Mouse (Mus musculus) embryo, embryonic 10.5 days (tissue): ENCODE results near the gene Ccdc124.
A peak's percentile ranks its signal among the peaks of the same experiment; 100 is the strongest.
"Not testable (repeated sequence)": the region's sequence is repeated elsewhere in the genome, so short reads cannot be mapped to it uniquely, and the experiment has no call there.

Experiments used
- DNase-seq: peaks from one replicate; pipeline ENCODE4 v3.0.0-alpha.2; 2015; ENCODE audit warnings: low spot score

Gene Ccdc124

DNA sequence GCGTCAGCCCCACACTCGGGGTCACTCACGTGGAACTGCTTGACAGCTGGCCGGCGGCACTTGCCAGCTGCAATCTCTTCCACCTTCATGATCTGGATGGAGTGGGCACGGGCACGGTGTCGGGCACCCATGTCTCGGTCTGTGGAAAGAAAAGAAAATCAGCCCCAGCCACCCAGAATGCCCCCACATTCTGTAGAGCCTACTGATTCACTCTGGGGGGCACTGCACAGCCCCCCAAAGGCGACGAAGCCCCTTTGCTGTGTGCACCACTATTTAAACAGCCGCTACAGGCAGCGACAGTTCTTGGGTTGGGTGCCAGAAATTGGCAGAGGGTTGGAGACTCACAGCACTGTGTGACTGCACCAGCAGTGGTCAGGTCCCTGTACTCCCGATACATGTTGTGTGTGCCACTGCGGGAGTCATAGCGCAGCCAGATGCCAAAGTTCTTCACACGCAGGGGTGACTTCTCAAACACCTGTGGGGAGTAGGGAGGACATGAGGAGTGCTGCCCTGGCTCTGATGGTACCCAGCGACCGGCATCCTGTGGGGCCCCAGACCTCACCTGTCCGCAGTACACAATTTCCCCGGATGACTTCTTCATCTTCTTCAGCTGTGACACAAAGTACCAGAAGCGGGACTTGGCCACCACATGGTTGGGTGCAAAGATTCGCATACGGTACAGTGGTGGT is 22.0 kb upstream of the Ccdc124 start:
- DNase-seq: not testable (repeated sequence)

DNA sequence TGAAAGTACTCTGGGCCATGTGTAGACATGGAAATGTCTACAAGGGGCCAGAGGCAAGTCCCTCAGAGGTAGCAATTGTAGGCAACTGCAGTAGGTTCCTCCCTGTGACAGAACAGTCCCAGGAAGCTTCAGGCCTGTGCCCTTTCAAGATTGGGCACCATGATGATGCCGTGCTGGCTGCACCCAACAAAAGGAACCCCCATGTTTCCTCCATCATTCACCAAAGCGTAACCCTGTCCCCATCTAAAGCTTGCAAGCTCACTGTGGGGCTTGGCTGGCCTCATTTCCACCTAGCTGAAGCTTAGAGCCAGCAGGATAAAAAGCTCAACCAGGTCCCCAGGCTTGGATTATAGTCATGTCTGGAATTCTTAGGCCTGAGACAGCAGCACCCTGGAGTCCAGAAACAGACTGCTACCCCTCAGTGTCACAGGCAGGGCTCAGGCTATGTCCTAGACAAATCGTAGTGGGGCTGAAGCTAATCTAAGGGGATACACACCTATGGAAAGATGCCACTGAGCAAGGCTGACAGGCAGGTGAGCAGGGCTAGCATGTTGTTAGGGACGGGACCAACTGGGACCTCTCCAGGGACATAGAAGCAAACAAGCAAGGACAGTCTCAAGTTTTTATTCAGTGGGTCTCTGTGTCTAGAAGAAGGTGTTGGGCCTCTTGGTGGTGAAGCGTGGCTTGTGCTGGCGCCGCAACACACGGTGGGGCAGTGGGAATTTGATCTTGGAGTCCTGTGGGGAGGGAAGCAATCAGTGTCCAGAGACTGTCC is 21.2 kb upstream of the Ccdc124 start:
- DNase-seq: no peak

DNA sequence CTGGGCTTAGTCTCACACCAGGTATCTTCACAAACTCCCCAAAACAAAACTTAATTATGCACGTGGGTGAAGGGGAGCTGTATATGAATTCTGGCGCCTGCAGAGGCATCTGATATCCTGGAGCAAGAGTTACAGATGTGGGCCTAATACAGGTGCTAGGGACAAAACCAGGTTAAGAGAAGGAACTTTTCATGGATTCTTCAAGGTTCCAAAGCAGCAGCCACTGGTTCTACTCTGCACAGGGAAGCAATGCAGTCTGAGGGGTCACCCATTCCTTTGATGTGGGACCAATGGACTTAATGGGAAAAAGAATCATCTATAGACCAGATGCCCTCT is 20.6 kb upstream of the Ccdc124 start:
- no peak for DNase-seq

DNA sequence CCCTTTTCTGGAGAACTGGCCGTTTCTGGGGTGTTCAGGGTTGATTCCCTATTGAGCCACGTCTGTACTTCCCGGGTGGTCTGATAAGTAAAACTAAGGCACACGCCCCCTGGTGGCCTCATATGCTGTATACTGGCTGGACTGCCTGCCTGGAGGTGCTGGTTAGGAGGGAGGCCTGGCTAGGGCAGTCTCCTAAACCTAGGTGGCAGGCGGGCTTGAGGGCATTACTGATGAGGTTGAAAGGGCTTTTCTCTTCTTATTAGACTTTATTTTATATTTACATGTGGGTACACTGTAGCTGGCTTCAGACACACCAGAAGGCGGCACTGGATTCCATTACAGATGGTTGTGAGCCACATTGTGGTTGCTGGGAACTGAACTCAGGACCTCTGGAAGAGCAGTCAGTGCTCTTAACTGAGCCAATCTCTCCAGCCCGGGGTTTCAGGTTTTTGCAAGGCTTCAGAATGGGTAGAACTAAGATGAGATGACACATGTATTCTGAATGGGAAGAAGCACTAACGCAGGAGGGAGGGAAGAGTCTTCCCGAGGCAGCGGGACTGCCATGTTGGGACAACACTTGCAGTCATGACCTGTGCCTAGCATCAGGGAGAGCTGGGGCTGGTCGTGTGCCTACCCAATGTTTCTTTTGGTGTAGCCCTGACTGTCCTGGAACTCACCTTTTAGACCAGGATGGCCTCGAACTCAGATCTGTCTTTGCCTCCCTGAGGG is 20.1 kb upstream of the Ccdc124 start:
- peak; percentile 93 for DNase-seq

- DNase-seq: peak; percentile 40
Observed at GRCm38 (mm10) chr8:70892896-70893655, 19.3 kb upstream of the Ccdc124 start.

- DNase-seq: peak; percentile 58
Observed at GRCm38 (mm10) chr8:70892022-70892895, 18.5 kb upstream of the Ccdc124 start, which contains the start of gene Slc5a5. Gene Slc5a5 (minus strand): TSS chr8:70892757.

GRCm38 (mm10) chr8:70891356-70891755 is 17.6 kb upstream of the Ccdc124 start:
- peak; percentile 40 for DNase-seq

DNA sequence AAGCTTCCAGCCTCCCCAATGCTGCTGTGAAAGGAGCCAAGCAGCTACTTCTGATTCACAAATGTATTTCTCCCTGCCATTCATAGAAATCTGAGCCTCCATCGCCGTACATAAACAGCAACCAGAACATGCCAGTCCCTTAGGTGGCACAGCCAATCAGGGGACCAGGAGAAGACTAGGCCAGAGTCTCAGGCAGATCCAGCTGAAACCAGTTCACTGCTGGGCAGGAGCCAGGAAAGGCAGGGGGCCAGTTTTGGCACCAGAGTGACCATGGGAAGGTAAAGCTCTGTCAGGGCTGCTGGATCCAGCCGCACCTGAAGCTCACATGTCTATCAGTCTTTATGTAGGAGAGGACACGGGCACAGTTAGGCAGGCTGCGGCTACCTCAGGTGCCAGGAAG is 16.9 kb upstream of the Ccdc124 start:
- DNase-seq: no peak

GRCm38 (mm10) chr8:70887669-70888068 is 13.9 kb upstream of the Ccdc124 start:
- DNase-seq: peak; percentile 57

GRCm38 (mm10) chr8:70885612-70886011 is 11.9 kb upstream of the Ccdc124 start:
- DNase-seq: peak; percentile 60

GRCm38 (mm10) chr8:70884683-70885082 is 10.9 kb upstream of the Ccdc124 start:
- no peak for DNase-seq

GRCm38 (mm10) chr8:70884186-70884585 is 10.5 kb upstream of the Ccdc124 start:
- DNase-seq: no peak

DNA sequence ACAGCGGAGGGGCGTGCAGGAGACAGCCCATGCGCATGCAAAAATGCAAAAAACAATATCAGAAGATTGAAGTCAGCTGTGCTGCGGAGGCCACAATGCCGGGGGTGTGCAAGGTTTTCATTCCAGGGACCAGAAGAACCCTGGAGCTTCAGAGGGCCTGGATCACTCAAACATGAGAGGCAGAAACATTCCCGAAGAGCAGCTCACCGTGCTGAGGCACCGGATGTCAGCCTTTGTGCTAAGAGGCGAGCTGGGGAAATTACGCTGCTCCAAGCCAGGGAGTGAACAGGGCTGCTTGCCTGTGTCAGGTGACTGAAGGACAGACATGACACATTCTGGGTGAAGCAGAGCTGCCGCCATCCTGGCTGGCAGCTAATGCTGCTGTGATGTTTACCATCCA is 6.8 kb upstream of the Ccdc124 start:
- no peak for DNase-seq

DNA sequence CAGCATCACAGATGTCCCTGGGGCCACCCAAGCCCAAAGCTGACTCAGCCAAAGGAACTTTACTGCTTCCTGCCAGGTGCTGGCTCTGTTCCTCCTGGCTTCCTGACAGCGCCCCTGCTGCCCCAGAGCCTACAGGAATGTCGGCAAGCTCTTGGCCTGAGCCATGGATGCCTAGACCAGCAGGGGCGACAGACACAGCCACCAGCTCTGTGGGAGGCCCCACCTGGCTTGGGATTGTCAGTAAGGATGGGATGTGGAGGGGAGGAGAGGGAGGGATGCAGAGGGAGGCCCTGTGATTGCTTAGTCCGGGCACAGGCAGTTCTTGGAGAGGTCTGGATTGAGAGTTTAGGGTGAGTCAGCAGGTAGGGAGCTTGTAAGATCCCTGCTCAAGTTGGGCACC is 6.4 kb upstream of the Ccdc124 start:
- DNase-seq: no peak

DNA sequence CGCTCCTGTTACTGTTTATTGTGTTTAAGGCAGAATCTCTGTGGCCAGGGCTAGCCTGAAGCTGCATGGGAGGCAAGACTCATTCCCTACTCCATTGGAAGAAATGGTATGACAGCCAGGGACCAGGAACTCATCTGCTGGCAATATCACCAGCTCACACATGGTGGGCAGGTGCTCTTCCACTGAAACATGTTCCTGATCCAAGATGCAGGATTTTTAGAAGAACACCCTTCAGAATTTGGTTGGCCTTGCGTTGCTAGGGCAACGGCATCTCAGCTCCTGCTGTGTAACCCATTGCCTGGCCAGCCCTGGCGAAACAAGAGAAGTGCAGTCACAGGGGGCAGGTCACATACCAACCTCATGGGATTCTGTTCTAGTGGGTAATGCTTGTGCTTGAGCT is 5.8 kb upstream of the Ccdc124 start:
- no peak for DNase-seq

DNA sequence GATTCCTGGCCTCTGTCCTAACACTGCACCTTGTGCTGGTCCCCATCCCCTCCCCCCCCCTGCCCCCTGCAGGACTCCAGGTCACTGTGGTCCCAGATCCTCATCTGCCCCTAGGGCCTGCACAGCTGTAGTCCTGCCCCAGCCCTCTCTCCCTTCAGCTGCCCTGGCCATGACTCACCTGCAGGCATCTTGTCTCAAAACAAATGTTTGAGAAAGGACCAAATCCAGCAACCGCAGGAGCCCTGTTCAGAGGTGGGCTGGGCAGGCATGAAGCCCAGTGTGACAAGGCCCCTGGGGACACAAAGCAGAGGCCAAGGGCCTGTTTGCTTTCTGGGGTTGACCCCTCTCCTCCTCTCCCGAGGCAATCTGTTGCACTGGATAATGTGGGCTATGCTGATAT is 4.4 kb upstream of the Ccdc124 start:
- DNase-seq: no peak

DNA sequence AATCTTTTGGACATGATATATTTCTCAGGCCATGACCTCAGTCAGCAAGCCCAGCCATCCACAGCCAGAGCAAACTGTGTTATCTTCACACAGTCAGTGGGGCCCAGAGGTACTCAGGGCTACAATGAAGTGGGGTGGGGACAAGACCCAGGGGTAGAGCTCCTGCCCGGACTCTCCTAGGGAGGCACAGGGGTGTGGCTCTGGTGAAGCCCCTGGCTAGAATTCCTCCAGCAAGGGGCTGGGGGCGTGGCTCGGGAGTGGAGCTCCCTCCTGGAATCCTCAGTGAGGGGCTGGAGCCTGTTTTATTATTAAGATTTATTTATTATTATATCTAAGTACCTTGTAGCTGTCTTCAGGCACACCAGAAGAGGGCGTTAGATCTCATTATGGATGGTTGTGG is 2.6 kb upstream of the Ccdc124 start:
- no peak for DNase-seq

GRCm38 (mm10) chr8:70874441-70874840 is 706 bp upstream of the Ccdc124 start:
- no peak for DNase-seq

DNA sequence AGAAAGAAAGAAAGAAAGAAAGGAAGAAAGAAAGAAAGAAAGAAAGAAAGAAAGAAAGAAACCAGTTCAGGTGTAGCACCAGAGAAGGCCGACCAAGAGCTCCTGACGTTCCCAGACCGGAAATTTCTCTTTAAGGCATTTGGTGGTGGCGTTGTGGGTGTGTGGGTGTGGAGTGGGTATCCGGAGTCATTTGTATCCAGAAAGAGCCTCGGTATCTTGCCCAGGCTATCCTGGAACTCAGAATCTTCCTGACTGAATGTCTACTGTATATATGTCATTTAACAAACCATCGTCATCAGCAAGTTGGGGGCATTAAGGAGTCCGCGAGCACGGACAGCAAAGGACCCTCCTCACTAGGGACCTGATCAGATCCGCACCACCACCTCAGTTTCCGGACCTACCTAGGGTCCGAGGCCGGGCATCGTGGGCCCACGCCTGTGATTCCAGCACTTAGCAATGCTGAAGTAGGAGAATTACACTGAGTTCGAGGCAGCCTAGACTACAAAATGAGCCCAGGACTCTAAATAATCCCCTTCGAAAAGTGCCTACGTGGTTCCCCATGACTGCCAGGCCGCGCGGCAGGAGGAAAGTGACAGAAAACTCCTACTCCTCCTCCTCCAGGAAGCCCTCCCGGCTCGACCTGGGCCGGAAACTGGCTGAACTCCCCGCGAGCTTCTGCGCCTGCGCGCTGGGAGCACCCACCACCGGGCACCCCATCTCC is 932 bp downstream of the Ccdc124 start:
- DNase-seq: no peak

GRCm38 (mm10) chr8:70871195-70871807 is 2.4 kb downstream of the Ccdc124 start:
- no peak for DNase-seq
